Mouse (Mus musculus) adrenal gland, postnatal 10 days (tissue): ENCODE results near the gene Prr14l. TPM values are rescaled to one million over a fixed set of nuclear protein-coding genes. Genes with fewer than 3 reads are reported as not detected.
"Not testable (repeated sequence)": the region's sequence is repeated elsewhere in the genome, so short reads cannot be mapped to it uniquely, and the experiment has no call there.

Source experiments
- DNase-seq: peaks from one replicate; pipeline ENCODE4 v3.0.0; 2021; ENCODE audit warnings: mixed read lengths
- total RNA-seq, 2 experiments: library from RNA; stranded (reverse); gene quantifications; 2 replicates each; pipeline ENCODE4 v1.2.3; 2021

Gene Prr14l
- total RNA-seq, 2 experiments from 2014 or later: 21.4 to 25.0 TPM

DNA sequence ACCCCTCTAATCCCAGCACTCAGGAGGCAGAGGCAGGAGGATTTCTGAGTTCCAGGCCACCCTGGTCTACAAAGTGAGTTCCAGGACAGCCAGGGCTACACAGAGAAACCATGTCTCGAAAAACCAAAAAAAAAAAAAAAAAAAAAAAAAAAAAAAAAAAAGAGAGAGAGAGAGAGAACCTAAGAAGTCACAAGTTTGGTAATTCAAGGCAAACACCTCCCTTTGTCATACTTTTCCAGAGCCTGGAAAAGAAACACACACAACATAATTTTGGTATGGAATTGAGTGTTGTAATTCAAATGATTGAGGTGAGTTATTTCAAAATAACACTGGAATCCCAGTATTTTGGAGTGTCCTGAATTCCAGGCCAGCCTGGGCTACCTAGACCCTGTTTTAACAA is 67.6 kb downstream of the Prr14l start:
- DNase-seq: not testable (repeated sequence)

DNA sequence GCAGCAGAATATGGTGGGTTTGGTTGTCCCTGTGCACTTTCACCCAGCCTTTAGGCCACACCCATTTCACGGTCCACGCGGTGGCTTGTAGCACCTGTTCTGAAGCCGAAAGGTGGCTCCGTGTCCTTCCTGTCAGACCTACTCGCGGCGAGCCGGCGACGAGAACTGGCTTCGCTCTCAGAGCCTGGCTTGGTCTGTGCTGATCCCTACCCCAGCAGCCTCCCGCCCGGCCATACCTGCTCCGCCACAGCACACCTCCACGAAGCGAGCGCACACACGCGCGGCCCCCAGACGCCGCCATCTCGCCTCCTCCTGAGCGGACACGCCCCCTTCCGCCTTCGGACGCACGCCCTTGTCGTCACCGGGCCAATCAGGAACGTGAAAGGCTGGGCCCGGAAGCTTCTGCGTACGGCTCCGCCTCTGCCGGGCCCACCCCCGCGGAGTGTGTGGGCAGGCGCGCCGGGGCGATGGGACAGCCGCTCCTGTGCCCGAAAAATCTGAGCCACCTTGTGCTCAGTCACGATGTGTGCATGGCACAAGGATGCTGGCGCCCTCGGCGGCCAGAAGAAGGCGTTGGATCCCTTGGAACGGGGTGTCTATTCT is 68.6 kb downstream of the Prr14l start, which contains the start of gene Pisd:
Pisd (minus strand) TSS at position 334 of the 603 bp plus-strand sequence.
- DNase-seq: peak; percentile 97

DNA sequence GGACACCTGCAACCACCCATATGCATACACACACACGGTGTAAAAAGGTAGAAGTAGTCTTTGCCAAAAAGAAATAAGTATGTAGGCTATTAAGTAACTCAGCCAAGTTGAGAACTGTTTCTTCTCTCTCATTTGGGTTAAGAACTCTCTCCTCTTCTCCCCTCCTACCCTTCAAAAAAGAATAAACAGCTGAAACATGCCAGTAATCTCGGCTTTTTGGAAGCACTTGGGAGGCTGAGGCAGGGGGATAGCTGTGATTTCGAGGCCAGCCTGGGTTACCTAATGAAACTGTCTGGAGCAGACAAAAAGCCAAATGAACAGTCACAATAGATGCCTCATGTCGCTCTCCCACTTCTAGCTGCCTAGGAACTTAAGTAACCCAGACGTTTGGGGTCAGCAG is 69.3 kb downstream of the Prr14l start:
- DNase-seq: no peak

DNA sequence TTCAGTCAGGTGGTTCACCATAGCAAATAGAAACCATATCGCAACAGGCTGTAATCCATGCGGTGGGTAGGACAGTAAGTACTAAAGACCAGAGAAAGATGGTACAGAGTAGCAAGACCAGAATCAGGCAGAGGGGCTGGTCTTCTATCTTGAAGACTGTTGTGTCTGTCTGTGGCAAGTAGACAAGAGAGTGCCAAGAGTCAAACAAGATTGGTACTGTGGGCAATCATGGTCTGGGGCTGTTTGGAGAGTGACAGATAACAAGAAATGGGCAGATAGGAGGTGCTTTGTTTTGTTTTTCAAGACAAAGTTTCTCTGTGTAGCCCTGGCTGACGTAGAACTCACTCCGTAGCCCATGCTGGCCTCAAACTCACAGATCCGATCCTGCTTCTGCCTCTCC is 72.5 kb downstream of the Prr14l start:
- no peak for DNase-seq

DNA sequence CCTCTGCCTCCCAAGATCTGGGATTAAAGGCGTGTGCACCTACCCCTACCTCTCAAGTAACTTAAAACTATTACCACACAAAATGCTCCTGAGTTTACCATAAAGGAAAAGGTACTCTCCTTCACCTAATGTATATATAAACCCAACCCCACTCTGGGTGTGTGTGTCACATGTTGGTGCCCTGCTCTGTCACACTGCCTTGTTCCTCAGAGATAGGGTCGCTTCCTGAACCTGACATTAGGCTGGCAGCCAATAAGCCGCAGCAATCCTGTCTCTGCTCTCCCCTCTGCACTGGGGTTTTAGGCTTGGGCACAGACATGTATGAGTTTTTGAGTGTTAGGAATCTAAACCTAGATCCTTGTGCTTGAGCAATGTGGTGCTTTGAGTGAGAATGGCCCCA is 75.9 kb downstream of the Prr14l start:
- no peak for DNase-seq

DNA sequence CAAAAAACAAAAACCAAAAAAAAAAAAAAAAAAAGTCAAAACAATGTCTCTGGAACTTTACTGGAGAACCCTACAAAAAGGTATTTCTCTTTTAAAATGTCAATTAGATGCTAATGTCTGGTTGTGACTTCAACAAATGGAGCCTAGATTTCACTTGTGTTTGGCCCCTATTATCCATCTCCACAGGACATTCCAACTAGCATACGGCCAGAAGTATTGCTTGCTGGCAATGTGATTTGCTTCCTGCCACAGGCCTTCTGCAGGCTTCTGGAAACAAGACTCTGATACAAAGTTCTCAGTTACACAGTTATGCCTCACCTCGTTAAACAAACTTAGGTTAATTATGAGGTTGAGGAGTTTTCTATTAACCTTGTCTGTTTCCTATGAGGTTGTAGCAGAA is 81.7 kb downstream of the Prr14l start:
- DNase-seq: no peak

DNA sequence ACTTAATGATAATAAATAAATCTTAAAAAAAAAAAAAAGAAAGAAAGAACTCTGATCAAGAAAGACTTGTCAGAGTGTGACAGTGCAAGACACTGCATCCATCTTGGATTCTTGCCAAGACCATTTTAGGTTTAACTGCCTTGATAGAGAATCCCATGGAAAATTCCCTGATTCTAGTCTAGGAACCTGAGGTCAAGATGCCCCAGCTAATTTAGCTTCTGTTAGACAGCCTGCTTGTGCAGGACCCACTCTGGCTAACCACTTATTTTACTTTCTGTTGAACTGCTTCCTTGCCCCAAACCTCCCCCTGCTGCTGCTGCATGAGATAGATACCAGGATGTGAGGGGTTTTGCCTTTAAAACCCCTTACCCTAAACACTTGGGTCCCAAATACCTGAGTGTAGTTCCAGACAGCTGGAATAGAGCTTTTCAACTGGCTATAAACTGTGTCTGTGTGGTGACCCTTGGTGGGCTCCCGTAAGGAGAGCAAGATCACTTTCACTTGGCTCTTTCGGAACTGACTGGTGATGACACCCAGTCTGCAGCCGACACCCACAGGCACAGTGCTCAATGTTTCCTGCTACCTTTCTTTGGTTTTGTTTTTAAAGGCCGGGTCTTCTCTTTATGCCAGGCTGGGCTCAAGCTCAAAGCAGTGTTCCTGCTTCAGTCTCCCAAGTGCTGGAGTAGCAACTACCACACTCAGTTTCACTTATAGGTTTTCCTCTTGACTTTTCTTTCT is 86.3 kb downstream of the Prr14l start:
- no peak for DNase-seq

DNA sequence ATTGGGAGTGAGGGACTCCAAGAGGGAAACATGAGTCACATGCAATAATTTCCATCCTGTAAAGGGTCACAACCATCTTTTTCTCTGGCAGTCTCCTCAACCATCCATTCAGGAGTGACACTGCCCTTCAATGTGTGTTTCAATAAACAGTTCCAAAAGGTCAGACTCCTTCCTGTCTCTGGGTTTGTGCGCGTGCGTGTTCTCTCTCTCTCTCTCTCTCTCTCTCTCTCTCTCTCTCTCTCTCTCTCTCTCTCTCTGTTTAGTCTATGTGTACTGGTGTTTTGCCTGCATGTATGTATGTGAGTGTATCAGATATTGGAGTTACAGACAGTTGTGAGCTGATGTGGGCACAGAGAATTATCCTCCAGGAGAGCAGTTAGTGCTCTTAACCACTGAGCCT is 87.1 kb downstream of the Prr14l start:
- DNase-seq: no peak

DNA sequence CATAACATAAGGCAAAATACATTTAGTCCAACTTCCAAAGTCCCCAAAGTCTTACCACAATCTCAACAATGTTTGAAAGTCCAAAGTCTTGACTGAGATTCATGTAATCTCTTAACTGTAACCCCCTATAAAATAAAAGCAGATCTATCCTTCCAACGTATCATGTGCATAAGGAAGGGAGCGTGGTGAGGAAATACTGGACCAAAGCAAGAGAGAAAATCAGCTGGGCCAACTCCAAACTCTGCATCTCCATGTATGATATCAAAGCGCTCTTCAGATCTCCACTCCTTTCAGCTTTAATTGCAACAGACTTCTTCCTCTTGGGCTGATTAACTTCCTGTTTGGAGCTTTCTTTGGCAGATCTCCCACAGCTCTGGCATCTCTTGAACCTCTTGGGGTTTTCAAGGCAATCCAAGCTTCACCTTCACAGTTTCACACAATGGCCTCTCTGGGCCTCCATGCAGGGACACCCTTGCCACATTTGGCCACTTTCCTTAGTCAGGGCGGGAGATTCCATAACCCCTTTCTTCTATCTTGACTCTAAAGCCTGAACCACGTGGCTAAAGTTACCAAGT is 92.4 kb downstream of the Prr14l start:
- DNase-seq: peak; percentile 60

DNA sequence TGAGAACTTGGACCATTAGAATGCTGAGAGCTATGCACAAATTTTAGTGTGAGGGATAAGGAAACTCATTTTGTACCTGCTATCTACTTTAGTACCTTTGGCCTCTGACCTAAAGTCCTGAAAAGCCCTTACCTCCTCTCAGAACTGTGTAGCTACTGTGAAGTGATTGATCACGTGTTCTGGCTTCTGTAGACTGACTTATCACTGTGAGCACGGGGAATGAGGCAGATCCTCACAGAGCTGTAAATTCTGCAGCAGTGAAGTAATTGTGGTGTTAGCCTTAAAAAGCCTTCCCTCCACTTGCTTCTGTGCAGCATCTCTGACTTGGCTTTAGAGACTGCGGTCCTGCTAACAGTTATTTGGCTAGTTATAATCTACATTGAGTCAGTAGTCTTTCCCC is 93.3 kb downstream of the Prr14l start:
- DNase-seq: no peak

DNA sequence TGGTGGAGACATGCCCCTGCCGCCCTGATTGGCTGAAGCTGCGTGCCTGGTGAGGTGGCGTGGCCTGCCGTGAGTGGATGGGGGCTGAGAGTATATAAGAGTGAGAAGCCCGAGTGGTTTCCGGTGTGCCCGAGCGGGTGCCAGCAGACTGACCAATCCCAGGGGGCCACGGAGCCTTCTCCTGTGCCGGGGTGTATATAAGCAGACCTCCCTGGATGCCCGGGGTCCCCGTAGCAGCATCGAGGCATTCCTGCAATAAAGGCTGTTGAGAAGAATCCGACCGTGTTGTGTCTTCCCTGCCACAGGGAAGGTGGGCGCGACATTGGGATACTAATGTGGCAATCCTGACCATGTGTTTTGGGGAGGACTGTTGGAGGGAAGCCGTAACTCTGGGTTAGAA is 93.7 kb downstream of the Prr14l start:
- DNase-seq: not testable (repeated sequence)

DNA sequence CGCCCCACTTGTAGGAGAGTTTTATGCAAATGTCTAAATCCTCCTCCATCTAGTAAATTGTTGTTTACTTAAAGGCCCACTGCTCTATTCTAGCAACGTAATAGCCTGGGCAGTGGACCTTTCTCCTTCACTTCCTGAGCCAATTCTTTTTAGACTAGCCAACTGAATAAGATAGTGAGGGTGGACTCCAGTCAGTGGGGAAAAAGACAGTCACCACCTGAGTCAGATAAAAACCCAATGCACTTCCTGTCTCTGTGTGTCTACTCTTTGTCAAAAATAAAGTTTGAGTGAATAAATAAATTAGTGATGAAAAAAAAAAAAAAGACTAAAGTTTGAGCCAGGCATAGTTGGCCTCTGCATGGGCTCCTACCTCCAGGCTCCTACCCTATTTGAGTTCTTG is 94.4 kb downstream of the Prr14l start:
- no peak for DNase-seq

DNA sequence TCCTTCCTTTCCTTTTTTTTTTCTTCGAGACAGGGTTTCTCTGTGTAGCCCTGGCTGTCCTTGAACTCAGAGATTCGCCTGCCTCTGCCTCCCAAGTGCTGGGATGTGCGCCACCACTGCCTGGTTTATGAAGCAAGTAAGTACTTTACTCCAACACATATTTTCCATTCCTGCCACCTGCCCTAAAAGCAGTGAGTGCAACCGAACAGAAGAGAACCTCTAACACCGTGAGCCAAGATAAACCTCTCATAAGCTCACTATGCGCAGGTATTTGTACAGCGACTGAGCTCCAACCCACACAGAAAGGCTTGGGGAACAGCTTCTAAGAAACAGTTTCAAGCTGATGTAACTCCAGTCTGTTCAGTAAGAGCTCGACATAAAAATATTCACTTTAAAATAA is 97.9 kb downstream of the Prr14l start:
- DNase-seq: no peak

DNA sequence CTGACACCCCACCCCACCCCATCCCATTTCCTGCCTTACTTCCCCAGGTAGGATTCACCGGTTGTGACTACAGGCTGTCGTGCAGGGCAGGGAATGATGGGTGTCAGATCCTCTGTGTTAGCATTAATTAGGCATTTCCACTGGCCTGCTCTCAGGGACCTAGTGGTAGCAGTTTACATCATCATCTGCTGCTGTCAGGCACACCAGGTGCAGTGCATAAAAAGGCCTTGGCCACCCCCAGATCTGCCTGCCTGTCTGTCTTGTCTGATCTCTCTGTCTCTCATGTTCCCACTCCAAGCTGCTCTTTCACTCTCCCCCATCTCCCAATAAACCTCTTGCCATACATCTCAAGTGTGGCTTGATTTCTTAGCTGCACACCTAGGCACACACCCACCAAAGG is 102.3 kb downstream of the Prr14l start:
- DNase-seq: no peak

DNA sequence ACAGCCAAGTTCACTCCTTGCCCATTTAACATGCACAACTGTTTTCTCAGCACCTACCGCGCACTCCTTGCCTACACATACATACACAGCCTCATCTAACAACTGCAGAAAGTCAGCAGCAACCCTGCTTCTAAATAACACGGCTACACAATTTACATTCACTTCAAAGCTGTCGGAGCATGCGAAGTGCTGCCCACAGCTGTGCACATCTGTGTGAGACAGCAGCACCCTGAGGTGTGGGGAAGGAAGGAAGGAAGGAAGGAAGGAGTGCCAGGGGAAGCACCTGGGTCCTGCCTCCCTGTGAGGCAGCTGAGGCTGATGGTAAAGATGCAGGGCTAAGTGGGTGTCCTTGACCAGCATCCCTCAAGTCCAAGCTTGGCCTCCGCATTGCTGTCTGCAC is 105.1 kb downstream of the Prr14l start:
- DNase-seq: no peak

DNA sequence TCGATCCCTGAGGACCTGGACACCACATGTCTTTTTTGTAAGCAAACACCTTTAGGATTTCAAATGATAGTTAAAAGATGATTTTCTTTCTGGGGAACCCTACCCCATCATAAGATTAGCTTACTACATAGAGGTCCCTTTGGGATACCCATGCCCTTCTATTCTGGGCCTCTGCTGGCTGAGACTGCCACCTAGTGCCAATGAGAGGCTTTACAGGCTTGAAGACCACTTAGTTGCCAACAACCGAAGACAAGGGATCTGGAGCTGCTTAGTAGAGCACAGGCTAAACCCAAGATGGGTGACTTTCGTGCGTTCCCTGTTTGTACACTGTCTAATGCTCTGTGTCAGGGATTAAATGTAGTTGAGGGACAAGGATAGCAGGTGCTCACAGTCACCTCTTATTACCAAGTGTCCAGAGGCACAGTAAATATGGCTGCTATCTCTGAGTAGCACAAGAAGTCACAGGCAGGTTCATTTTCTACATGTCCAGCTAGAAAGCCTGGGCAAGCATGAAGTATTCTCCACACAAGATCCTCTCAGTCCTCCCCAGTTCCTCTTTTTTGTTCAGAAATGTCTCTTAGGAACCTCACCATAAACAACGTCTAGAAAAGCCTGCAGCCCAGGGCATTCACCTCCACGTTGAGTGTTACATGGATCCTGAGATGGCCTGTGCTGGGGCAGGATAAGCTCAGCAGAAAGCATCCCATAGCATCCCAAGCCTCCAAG is 106.2 kb downstream of the Prr14l start:
- peak; percentile 70 for DNase-seq

DNA sequence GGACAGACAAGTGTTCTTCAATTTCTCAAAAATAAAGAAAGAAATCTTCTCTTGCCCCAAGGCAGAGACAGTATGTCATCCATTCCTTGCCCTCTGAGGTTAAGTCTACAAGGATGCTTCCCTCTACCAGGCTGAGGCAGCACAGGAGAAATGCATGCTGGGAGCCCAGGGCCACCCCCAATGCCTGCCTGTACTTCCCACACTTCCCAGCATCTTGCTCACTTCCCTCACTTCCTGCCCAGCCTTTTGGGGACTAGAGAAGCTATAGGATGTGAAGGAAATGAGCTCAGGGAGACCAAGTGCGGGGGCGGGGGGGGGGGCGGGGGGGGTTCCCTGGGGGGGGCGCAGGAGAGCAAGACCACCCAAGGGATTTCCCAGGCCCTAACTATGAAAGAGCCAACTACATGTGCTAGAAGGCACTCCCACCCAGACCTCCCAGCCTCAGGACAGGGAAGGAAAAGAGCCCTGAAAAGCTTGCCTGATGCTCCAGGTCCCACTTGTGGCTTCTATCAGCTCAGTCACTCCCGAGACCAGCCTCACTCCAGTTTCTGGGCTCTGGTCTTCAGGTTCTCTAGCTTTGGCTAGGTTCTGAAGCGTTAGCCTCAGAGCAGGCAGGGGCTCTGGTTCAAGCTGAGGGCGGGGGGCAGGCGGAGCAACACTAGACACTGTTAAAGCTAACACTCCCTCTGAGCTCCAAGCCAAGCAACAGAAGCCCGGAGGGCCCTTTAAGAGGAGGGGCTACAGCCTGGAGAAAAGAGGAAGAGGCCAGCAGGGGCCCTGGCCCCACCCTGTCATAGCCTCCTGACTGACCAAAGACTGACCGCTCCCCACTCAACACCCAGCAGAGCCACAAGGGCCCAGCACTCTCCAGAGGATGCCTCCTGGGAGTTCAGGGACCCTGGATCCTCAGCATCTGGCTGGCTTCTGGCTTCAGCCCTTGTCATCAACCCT is 108.1 kb downstream of the Prr14l start:
- peak; percentile 84 for DNase-seq

DNA sequence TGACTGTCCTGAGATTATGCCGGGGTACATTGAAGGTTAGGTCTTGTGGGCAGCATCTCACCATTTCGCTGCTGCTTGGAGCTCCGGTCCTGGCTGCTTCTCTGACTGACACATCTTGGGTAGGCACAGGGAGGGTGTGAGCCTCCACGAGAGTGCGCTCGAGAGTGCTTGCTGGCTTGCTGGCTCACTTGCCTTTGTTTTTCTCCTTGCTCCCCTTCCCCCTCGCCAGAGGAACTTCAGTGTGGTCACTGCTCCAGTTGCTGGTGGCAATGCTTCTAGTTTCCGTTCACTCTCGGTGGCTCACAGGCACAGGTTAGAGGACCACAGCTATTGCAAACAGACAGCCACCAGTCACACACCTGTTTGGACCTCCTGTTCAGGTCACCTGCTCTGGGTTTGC is 111.9 kb downstream of the Prr14l start:
- DNase-seq: no peak

DNA sequence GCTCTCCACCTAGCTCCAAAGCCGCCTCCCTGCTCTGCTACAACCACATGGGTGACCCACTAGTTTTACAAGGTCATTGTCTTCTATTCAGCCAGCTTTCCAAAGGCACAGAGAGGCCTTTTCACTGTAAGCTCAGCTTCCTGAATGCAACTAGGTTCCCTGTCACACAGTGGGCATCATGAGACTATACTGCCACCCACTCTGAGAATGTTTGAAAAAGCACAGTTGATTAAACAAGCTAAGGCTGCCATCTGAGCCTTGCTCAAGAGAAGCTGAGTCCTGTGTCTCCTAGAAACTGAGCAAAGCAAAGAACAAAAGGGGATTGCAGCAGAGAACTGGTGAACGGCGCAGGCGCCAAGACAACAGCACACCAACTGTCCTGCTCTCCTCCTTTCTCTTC is 112.7 kb downstream of the Prr14l start:
- DNase-seq: not testable (repeated sequence)

DNA sequence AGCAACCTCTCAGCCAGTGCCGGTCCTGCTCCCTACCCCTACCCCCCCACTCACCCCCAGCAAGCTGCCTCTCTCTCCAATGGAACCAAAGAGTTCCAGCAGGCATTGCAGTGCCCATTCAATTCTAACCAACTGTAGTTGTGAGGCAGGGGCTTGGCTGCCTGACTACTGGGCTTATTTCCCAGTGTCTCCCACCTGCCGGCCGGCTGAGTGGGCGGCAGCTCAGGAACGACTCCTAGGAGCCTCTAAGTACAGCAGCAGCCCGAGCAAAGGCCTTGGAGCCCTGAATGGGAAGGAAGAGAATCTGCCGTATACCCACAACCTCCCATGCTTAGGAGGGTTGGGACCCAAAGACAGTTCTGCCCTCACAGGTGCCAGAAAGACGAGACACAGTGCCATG is 113.2 kb downstream of the Prr14l start:
- DNase-seq: not testable (repeated sequence)

DNA sequence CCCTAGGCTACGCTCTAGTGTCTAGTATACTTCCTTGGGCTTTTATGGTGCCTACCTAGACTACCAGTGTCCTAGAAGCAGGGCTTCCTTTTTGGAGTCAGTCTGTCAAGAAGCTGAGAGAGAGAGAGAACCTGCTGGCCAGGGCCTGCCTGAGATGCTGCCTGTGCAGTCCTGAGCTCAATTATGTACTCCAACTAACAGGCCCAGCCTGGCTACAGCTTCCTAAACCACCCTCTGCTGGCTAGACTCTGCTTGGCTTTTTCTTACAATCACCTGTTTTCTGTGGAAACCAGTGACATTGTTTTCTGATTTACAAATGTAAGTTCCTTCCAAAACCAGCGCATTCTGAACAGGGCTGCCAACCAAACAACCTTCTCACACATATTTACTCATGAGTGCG is 113.9 kb downstream of the Prr14l start:
- DNase-seq: no peak
